Mouse (Mus musculus) testis, adult 10 weeks (tissue): Measurements from ENCODE around the gene Mfrp. TPM values are rescaled to one million over a fixed set of nuclear protein-coding genes. Genes with fewer than 3 reads are reported as not detected.

ENCODE experiments used
- polyA plus RNA-seq: library from polyadenylated mRNA; stranded (reverse); fragments of 350-450 nt; fragmentation: Illumina TruSeq; extraction: RNeasy Lipid Tissue Mini Kit (QIAGEN cat#74804); gene quantifications from one replicate; pipeline ENCODE4 v1.2.3, GENCODE M21; 2014; ENCODE audit warnings: low read depth, low replicate concordance

Gene Mfrp
- polyA plus RNA-seq: 0.14 TPM

GRCm38 (mm10) chr9:44101490-44101889 lies at the start of gene Mfrp:
Mfrp (plus strand) TSS chr9:44101729.

DNA sequence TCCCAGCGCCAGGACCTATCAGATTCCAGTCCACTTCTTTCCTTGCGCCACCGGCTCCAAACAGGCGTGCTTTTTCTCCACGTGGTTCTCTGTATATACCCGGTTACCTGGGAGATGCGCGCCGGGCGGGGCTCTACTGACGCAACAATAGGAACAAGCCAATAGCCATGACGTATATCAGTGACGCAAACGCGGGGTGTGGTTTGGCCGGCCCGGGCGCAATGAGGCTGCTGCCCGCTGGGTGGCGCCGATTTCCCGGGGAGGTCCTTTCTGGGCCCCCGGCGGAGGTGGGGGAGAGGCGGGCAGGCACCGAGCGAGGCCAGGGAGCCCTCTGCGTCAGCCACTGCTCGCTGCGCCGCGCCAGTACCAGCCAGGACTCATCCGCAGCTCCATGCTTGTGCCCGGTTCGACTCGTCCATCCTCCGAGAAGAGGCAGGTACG lies 34.7 kb upstream of the Mfrp start, which contains the start of gene Usp2:
Usp2 (plus strand) TSS at position 237 of the 441 bp plus-strand sequence.

DNA sequence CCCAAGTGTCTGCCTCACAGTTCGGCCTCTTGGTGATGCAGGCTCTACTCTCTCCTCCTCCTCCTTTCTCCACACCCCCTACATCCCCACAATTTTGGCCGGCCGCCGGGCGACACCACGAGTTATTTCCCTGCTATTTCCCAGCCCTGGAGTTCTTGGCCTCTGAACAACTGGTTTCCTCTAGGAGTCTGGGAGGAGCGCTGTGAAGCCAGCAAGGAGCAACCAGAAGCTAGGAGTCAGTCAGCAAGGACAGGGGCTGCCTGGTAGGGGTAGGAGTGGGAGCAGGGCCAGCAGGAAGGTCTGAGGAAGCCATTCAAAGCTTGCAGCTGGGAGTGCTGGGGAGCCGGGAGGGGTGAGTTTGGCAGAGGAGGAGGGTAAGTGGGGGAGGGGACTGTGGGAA lies 5.6 kb downstream of the Mfrp start, which contains the start of gene C1qtnf5:
C1qtnf5 (plus strand) TSS at position 136 of the 400 bp plus-strand sequence.

DNA sequence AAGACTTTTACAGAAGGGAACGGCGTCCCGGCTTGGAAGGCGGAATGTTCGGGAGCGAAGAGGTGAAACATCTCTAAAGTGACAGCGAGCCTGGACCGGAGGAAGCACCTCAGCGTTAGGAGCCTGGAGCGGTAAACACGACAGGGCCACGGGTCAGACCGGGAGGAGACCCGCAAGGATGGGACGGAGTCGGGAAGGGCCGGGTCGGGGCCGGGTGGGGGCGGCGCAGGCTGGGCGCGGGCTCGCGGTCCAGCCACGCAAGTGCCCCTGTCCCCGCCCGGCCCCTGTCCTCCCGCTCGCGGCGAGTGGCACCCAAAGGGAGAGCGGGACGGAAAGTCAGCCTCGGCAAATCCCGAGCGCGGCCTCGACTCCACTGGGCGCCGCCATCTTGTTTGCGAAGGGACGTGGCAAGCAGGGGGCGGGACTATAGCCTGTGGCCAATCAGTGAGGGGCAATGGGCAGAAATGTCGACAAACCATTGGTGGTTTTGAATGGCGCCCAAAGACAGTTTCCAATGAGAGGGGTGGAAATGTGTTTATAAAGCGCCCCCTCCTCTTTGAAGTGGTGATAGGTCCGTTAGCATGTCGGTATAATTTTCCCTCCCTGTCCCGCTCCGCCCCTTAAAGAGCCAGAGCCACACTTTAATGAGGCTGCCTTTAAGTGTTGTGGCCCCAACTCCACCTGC lies 11.7 kb downstream of the Mfrp start, which contains the start of the genes Gm49380 and Rnf26:
Gm49380 (minus strand) TSS at position 396 of the 685 bp plus-strand sequence.
Rnf26 (minus strand) TSS at position 413 of the 685 bp plus-strand sequence.

GRCm38 (mm10) chr9:44134101-44134850 lies 32.7 kb downstream of the Mfrp start, which contains the start of gene Mcam:
Mcam (plus strand) TSS chr9:44134469.

Other genes starting within 250 kb of the Mfrp start
- gene Thy1, start 58.3 kb upstream of the Mfrp start, polyA plus RNA-seq: not detected
- gene Usp2, start 34.7 kb upstream of the Mfrp start, polyA plus RNA-seq: 152 TPM
- not detected for gene C1qtnf5, start 5.5 kb downstream of the Mfrp start, polyA plus RNA-seq
- 0.66 TPM for gene Gm49380, start 11.8 kb downstream of the Mfrp start, polyA plus RNA-seq
- gene Rnf26, start 11.8 kb downstream of the Mfrp start, polyA plus RNA-seq: 1.6 TPM
- gene Mcam, start 32.7 kb downstream of the Mfrp start, polyA plus RNA-seq: 3.1 TPM
- gene Cbl, start 132.3 kb downstream of the Mfrp start, polyA plus RNA-seq: 55.7 TPM
- gene Ccdc153, start 138.9 kb downstream of the Mfrp start, polyA plus RNA-seq: 0.28 TPM
- not detected for gene Pdzd3, start 149.7 kb downstream of the Mfrp start, polyA plus RNA-seq
- gene Nlrx1, start 166.9 kb downstream of the Mfrp start, polyA plus RNA-seq: not detected
- not detected for gene Abcg4, start 186.9 kb downstream of the Mfrp start, polyA plus RNA-seq
- gene Hinfp, start 203.9 kb downstream of the Mfrp start, polyA plus RNA-seq: 8.5 TPM
- 0.56 TPM for gene C2cd2l, start 218.6 kb downstream of the Mfrp start, polyA plus RNA-seq
- gene Dpagt1, start 224.3 kb downstream of the Mfrp start, polyA plus RNA-seq: 1.9 TPM
- gene H2afx, start 233.0 kb downstream of the Mfrp start, polyA plus RNA-seq: 7.2 TPM
- 12.6 TPM for gene Hmbs, start 242.5 kb downstream of the Mfrp start, polyA plus RNA-seq